16 mouse cellular contexts compared by ENCODE assay signal in genomic region chr12:84209093-84209492, GRCm38 (mm10).
"Had no signal": no experiment of that assay in that cellular context is flagged by ENCODE, and none has a peak within 500 bp of the region (broad histone marks: within the 10 kb centered on the region; RNA-seq: fewer than 3 reads in every experiment).

No protein-coding gene starts in this region.

- H3K27me3 ChIP-seq: limb, embryonic 15.5 days; midbrain, embryonic 15.5 days; neural tube, embryonic 13.5 days had no signal

- H3K4me2 ChIP-seq: limb, embryonic 15.5 days; lung, embryonic 14.5 days; midbrain, embryonic 11.5 days; midbrain, embryonic 15.5 days; neural tube, embryonic 13.5 days had no signal

- H3K9me3 ChIP-seq: limb, embryonic 15.5 days; midbrain, embryonic 15.5 days; neural tube, embryonic 13.5 days had no signal

- ATAC-seq: midbrain, embryonic 15.5 days had no signal

- DNase-seq: kidney, adult 2 months; kidney, postnatal 36 days; layer of hippocampus, adult 9-11 months; layer of hippocampus, postnatal 36 days; lung, embryonic 14.5 days; lung, postnatal 10 days; lung, postnatal 4 days; retina, postnatal 1 day; right cerebral cortex, postnatal 4 days; thymus, postnatal 36 days had no signal

- H3K9ac ChIP-seq: limb, embryonic 15.5 days; lung, embryonic 14.5 days; midbrain, embryonic 15.5 days; neural tube, embryonic 13.5 days had no signal

- H3K4me3 ChIP-seq: limb, embryonic 15.5 days; midbrain, embryonic 15.5 days; neural tube, embryonic 13.5 days had no signal

- H3K27ac ChIP-seq: kidney, postnatal 0 days; limb, embryonic 15.5 days; midbrain, embryonic 15.5 days; neural tube, embryonic 13.5 days; stomach, postnatal 0 days had no signal

- H3K36me3 ChIP-seq: midbrain, embryonic 15.5 days; neural tube, embryonic 13.5 days had no signal
